Mouse (Mus musculus) thymus, adult 2 months (tissue): ENCODE results near the gene Ddi1. TPM values are rescaled to one million over a fixed set of nuclear protein-coding genes. Genes with fewer than 3 reads are reported as not detected.

Experiments used
- DNase-seq: peaks from one replicate; pipeline ENCODE4 v3.0.0; 2021
- H3K27ac ChIP-seq: fragments of 200-500 bp; 2 replicates; pipeline ENCODE4 v1.5.1; 2012; ENCODE audit warnings: low read length, control low read depth; ENCODE audit not compliant: control insufficient read depth, insufficient read depth
- H3K27me3 ChIP-seq: fragments of 200-500 bp; 2 replicates; pipeline ENCODE4 v1.6.1; 2012; ENCODE audit warnings: mild to moderate bottlenecking, low read length, moderate library complexity, mixed read lengths; ENCODE audit not compliant: control insufficient read depth, insufficient read depth
- H3K36me3 ChIP-seq: fragments of 200-500 bp; 2 replicates; pipeline ENCODE4 v1.6.1; 2012; ENCODE audit warnings: mild to moderate bottlenecking, low read length, moderate library complexity; ENCODE audit not compliant: control insufficient read depth, insufficient read depth
- H3K4me1 ChIP-seq: fragments of 200-500 bp; replicated peaks from 2 replicates; pipeline ENCODE4 v1.6.1; 2012; ENCODE audit warnings: low read length; ENCODE audit not compliant: control insufficient read depth, insufficient read depth
- H3K4me3 ChIP-seq: fragments of 200-500 bp; 2 replicates; pipeline ENCODE4 v1.5.1; 2012; ENCODE audit warnings: mild to moderate bottlenecking, low read length, control low read depth, moderate library complexity; ENCODE audit not compliant: control insufficient read depth, insufficient read depth
- CTCF ChIP-seq: fragments of 200-500 bp; IDR thresholded peaks from 2 replicates; pipeline ENCODE4 v1.5.1; 2012; ENCODE audit warnings: mild to moderate bottlenecking, control low read depth, low read length, moderate library complexity, borderline replicate concordance; ENCODE audit not compliant: control insufficient read depth, poor library complexity, insufficient read depth; ENCODE audit errors: extremely low read depth
- POLR2A ChIP-seq: fragments of 200-500 bp; IDR thresholded peaks from 2 replicates; pipeline ENCODE4 v1.6.1; 2012; ENCODE audit warnings: mild to moderate bottlenecking, low read length, control low read depth, moderate library complexity; ENCODE audit not compliant: control insufficient read depth, poor library complexity, insufficient read depth; ENCODE audit errors: extremely low read depth
- WGBS: fragments of 180-500 bp; shearing (Covaris S2); methylation state at CpG from one replicate; pipeline ENCODE4 v1.1.7; 2018; 5-methylcytosine and 5-hydroxymethylcytosine counted together
- polyA plus RNA-seq: library from polyadenylated mRNA; depleted of rRNA; stranded (reverse); fragments of >200 nt; gene quantifications from 2 replicates; pipeline ENCODE4 v1.2.3, GENCODE M21; 2012; rRNA removed

Ddi1 gene
- polyA plus RNA-seq: not detected in 2 replicates

GRCm38 (mm10) chr9:6269796-6270280 lies at the start of gene Ddi1:
Gene Ddi1 (minus strand): TSS chr9:6269846.
- TF ChIP-seq CTCF: no peak
- no peak for TF ChIP-seq POLR2A
- WGBS: 95% methylated on average over 1 of the region's 1 CpGs
- Histone ChIP-seq H3K27me3 (no peaks in the 10 kb centered on the region; the same call in 1 of the 2 replicates), H3K4me3 (no peak within 1 kb of the TSS), H3K36me3 (no peaks in the 10 kb centered on the region), H3K27ac (no peak within 1 kb of the TSS), H3K4me1 (no peaks in the 10 kb centered on the region)
- DNase-seq: no peak

GRCm38 (mm10) chr9:6317114-6317513 lies 47.5 kb upstream of the Ddi1 start:
- 98% methylated on average over 1 of the region's 1 CpGs for WGBS
- DNase-seq: no peak
- Histone ChIP-seq H3K4me3 (no peak overlapping the region), H3K27me3 (no peaks in the 10 kb centered on the region), H3K27ac (no peak overlapping the region), H3K4me1 (no peaks in the 10 kb centered on the region), H3K36me3 (no peaks in the 10 kb centered on the region)
- no peak for TF ChIP-seq POLR2A
- no peak for TF ChIP-seq CTCF

GRCm38 (mm10) chr9:6305847-6306246 lies 36.2 kb upstream of the Ddi1 start:
- no peaks in the 10 kb centered on the region for H3K27me3 ChIP-seq
- WGBS: 94% methylated on average over 3 of the region's 3 CpGs

GRCm38 (mm10) chr9:6304590-6304989 lies 34.9 kb upstream of the Ddi1 start:
- TF ChIP-seq POLR2A (no peak), CTCF (no peak)
- Histone ChIP-seq H3K4me3 (no peak overlapping the region), H3K27ac (no peak overlapping the region), H3K36me3 (no peaks in the 10 kb centered on the region), H3K27me3 (no peaks in the 10 kb centered on the region), H3K4me1 (no peaks in the 10 kb centered on the region)
- 90% methylated on average over 3 of the region's 3 CpGs for WGBS
- no peak for DNase-seq

More at GRCm38 (mm10) chr9:6305847-6306246, 36.2 kb upstream of the Ddi1 start:
- Histone ChIP-seq H3K36me3 (no peaks in the 10 kb centered on the region), H3K27ac (no peak overlapping the region), H3K4me1 (no peaks in the 10 kb centered on the region), H3K4me3 (no peak overlapping the region)
- DNase-seq: no peak
- no peak for TF ChIP-seq CTCF

- H3K4me1 ChIP-seq: no peaks in the 10 kb centered on the region
- H3K27me3 ChIP-seq: no peaks in the 10 kb centered on the region
- 85% methylated on average over 3 of the region's 3 CpGs for WGBS
Measured at GRCm38 (mm10) chr9:6302050-6302449, 32.4 kb upstream of the Ddi1 start.

GRCm38 (mm10) chr9:6298547-6298946 lies 28.9 kb upstream of the Ddi1 start:
- Histone ChIP-seq H3K4me3 (no peak overlapping the region), H3K36me3 (no peaks in the 10 kb centered on the region), H3K27ac (no peak overlapping the region), H3K4me1 (no peaks in the 10 kb centered on the region), H3K27me3 (no peaks in the 10 kb centered on the region)
- no peak for DNase-seq
- TF ChIP-seq POLR2A: no peak
- no peak for TF ChIP-seq CTCF
- 91% methylated on average over 2 of the region's 2 CpGs for WGBS

More at GRCm38 (mm10) chr9:6302050-6302449, 32.4 kb upstream of the Ddi1 start:
- no peaks in the 10 kb centered on the region for H3K36me3 ChIP-seq
- no peak for TF ChIP-seq CTCF
- TF ChIP-seq POLR2A: no peak
- no peak overlapping the region for H3K4me3 ChIP-seq
- DNase-seq: no peak
- no peak overlapping the region for H3K27ac ChIP-seq

- DNase-seq: no peak
- Histone ChIP-seq H3K36me3 (no peaks in the 10 kb centered on the region), H3K27ac (no peak overlapping the region), H3K4me3 (no peak overlapping the region), H3K27me3 (no peaks in the 10 kb centered on the region), H3K4me1 (no peaks in the 10 kb centered on the region)
- TF ChIP-seq POLR2A: no peak
- no peak for TF ChIP-seq CTCF
- 49% methylated on average over 2 of the region's 2 CpGs for WGBS
Measured at GRCm38 (mm10) chr9:6289211-6289696, 19.6 kb upstream of the Ddi1 start.
